Mouse (Mus musculus): ENCODE measurements around the gene Egfr. TPM values are rescaled to one million over a fixed set of nuclear protein-coding genes. Genes with fewer than 3 reads are reported as not detected.

Egfr gene
- total and polyA plus RNA-seq, 2 experiments from 2014 or later: 6.6 to 15.3 TPM

DNA sequence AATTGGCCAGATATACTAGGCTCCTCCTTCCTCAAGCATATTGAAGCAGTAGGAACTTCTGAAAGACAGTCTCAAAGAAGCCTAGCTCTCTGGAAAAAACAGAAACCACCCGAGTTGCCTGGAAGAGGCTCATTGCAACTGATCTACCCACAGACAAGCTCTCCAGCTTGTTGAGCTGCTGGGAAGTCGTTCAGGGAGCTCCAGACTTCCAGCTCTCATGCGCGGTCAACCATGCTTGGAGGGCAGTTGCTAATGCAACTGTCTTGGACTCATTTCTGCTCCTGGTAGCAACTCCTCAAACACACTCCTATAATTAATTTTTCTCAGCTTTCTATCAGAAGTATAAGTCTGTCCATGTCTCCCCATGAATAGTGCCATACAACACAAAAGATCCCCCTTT, 191.0 kb downstream of the Egfr start:
- no peaks in the 10 kb centered on the region for H3K9me3 ChIP-seq (ENCODE audit: low read length)
- H3K27me3 ChIP-seq (ENCODE audit: insufficient read depth, low read length): no peaks in the 10 kb centered on the region
- 92% methylated on average over 4 of the region's 4 CpGs for WGBS
- H3K9ac ChIP-seq: no peak overlapping the region
- H3K27ac ChIP-seq (ENCODE audit: low read depth, low read length): no peak overlapping the region
- H3K4me1 ChIP-seq (ENCODE audit: insufficient read depth): no peaks in the 10 kb centered on the region
- no peak for TF ChIP-seq CTCF (IDR thresholded peaks at IDR 0.05; ENCODE audit: low read depth)
- H3K4me2 ChIP-seq (ENCODE audit: low read depth): no peak overlapping the region
- H3K4me3 ChIP-seq (ENCODE audit: low read depth, low read length): no peak overlapping the region
- DNase-seq: no peak
- no peak for ATAC-seq
- no peaks in the 10 kb centered on the region for H3K36me3 ChIP-seq (ENCODE audit: insufficient read depth)

DNA sequence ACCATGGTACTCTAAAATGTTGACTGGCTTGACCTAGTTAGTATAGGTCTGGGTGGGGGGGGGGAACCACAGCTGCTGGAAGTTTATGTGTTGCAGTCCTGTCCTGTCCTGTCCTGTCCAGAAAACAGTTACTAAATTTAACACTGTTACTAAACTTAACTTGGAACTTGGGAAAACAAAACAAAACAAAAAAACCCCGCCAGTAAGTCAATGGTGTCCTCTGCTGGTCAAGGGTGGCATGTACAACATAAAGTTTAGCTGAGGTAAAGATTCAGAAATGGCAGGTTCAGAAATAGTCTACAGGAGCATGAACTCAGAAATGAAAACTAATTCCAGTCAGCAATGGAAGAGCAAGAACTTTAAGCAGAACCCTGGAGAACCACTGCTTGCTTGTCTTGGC, 196.8 kb downstream of the Egfr start:
- Histone ChIP-seq H3K4me1 (ENCODE audit: insufficient read depth) (0 out of 2 replicates have a peak, but pooled peaks cover 3% of the 10 kb centered on the region), H3K27me3 (ENCODE audit: insufficient read depth, low read length) (no peaks in the 10 kb centered on the region), H3K9ac (no peak overlapping the region), H3K36me3 (ENCODE audit: insufficient read depth) (no peaks in the 10 kb centered on the region), H3K4me2 (ENCODE audit: low read depth) (no peak overlapping the region), H3K4me3 (ENCODE audit: low read depth, low read length) (no peak overlapping the region), H3K9me3 (ENCODE audit: low read length) (no peaks in the 10 kb centered on the region), H3K27ac (ENCODE audit: low read depth, low read length) (no peak overlapping the region)
- ATAC-seq (no peak), DNase-seq (peak; percentile 68)
- 14% methylated on average over 1 of the region's 1 CpGs for whole genome bisulfite sequencing
- TF ChIP-seq CTCF (IDR thresholded peaks at IDR 0.05; ENCODE audit: low read depth): peak; percentile 88

DNA sequence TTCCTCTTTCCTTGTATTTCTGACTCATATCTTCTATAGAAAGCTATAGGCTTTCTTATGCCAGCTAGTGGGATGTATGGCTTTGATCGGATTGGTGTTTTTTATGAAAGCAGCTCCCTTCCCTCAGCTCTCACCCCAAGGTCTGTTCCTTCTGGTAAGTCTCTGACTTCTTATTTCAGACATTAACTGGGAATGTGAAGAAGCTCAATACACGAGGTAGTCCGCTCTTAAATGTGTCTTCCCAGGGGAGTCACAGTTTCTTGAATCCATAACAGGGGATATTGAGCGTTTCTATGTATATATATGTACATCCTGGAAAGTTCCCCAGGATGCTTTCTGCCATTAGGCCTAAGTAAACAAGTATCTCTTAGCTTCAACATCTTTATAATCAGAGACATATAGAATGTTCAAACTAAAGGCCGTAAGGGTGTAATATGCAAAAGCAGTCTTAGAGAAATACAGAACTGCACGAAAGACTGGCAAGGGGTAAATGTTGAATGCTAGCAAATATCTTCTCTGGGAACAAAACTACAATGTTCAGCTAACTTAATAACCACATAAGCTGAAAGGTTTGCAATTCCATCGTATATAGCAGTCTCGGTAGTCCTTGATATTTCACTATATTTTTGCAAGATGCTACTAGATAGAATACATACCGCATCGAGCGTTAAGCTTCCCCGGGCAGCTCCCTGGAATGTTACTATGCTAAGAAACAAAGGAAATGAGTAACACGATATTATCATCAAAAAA, 198.4 kb downstream of the Egfr start:
- no peaks in the 10 kb centered on the region for H3K36me3 ChIP-seq (ENCODE audit: insufficient read depth)
- WGBS: 44% methylated on average over 13 of the region's 13 CpGs
- H3K4me2 ChIP-seq (ENCODE audit: low read depth): peak overlapping the region; percentile 88
- H3K27ac ChIP-seq (ENCODE audit: low read depth, low read length): no peak overlapping the region
- ATAC-seq (peak; percentile 15; the same call in 1 of the 2 replicates), DNase-seq (no peak)
- H3K4me1 ChIP-seq (ENCODE audit: insufficient read depth): 0 out of 2 replicates have a peak, but pooled peaks cover 3% of the 10 kb centered on the region
- no peaks in the 10 kb centered on the region for H3K9me3 ChIP-seq (ENCODE audit: low read length)
- peak overlapping the region; percentile 73 for H3K4me3 ChIP-seq (ENCODE audit: low read depth, low read length)
- H3K27me3 ChIP-seq (ENCODE audit: insufficient read depth, low read length): no peaks in the 10 kb centered on the region
- TF ChIP-seq CTCF (IDR thresholded peaks at IDR 0.05; ENCODE audit: low read depth): no peak
- peak overlapping the region; percentile 51; the same call in 1 of the 2 replicates for H3K9ac ChIP-seq

DNA sequence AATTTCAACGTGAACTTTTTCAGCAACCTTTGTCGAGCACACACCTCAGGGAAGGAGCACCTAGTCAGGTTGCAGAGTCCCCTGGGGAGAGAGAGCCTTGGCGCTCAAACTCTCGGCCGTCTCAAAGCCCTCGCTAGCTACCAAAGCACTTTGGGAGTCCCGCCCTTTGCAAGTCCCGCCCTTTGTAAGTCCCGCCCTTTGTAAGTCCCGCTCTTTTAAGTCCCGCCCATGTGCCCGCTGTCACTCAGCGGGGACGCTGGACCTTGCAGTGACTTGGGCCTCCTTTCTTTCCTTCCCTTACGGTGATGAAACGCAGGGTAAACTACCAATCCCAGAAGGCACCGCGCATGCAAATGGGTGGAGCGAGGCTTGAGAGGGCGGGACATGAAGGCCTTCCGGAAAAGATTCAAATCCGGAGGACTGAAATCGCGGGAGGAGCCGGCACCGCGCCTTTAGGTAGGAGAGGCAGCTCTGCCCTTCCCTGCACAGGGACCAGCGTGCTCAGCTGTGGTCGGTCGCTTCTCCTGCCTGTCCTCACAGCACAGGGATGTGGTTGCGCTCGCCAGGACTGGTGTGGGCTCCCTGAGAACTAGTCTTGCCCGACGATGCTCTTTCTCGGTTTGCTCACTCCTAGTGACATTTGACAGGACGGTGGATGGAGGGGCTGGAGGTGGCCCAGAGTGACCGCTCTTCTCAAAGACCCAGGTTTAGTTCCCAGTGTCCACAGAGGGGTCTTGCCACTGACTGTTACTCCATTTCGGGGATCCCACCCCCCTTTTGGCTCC, 199.2 kb downstream of the Egfr start, which contains the start of gene Fbxo48:
Gene Fbxo48, plus strand, starts transcription at position 400 of the 785 bp plus-strand sequence.
- Histone ChIP-seq H3K4me3 (ENCODE audit: low read depth, low read length) (peak within 1 kb of the TSS; percentile 73), H3K4me2 (ENCODE audit: low read depth) (peak within 1 kb of the TSS; percentile 88), H3K36me3 (ENCODE audit: insufficient read depth) (no peaks in the 10 kb centered on the region), H3K9me3 (ENCODE audit: low read length) (no peaks in the 10 kb centered on the region), H3K27me3 (ENCODE audit: insufficient read depth, low read length) (no peaks in the 10 kb centered on the region), H3K4me1 (ENCODE audit: insufficient read depth) (0 out of 2 replicates have a peak, but pooled peaks cover 3% of the 10 kb centered on the region), H3K27ac (ENCODE audit: low read depth, low read length) (no peak within 1 kb of the TSS), H3K9ac (peak within 1 kb of the TSS; percentile 51)
- 1% methylated on average over 38 of the region's 38 CpGs for WGBS
- ATAC-seq (peak; percentile 100), DNase-seq (peak; percentile 97)
- no peak for TF ChIP-seq CTCF (IDR thresholded peaks at IDR 0.05; ENCODE audit: low read depth)

DNA sequence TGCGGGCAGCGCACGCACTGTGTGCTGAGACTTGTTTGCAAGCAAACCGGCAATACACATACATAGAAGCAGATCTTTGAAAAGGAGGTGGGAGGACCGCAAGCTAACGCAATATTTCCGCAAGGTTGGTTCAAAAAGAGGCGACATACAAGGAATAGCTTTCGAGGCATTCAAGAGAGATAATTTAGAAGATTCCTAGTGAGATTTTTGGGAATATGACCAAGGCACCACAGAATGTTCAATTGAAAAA, 199.7 kb downstream of the Egfr start:
- ATAC-seq: 0 out of 2 replicates have a peak, but pooled peaks have one; percentile 3
- WGBS: 4% methylated on average over 9 of the region's 9 CpGs
- peak; percentile 4 for DNase-seq

DNA sequence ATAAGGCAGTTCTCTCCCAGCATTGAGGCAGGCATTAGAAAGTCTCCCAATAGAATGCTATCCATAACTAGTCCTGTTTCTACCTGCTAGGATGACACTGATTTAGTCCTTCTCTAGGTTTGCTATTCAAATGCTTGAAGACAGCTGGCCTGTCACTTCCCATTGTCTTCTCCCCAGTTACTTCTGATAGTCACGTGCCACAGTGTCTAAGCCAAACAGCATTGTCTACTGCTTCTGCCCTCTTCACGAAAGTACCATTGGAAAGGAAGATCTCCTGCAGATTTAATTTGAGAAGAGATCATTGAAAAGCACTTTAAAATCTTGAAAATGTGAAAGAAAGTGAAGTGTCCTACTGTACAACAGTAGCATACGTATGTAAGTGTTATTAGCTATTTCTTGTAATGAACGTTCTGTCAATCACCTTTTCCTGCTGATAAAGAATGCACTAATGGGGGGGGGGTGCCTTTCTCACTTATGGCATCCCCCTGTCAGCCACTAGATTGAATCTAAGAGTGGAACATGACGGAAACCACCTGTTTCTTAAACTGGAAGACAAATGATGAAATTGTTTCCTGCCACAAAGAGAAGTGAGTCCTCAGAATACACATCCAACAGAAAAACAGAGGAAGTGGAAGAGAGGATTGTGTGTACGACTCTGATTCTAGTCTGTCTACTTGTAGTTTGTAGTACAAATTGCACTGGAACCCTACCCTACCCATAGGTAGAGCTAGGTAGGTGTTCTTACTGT, 204.3 kb downstream of the Egfr start:
- Histone ChIP-seq H3K9me3 (ENCODE audit: low read length) (no peaks in the 10 kb centered on the region), H3K36me3 (ENCODE audit: insufficient read depth) (no peaks in the 10 kb centered on the region), H3K27me3 (ENCODE audit: insufficient read depth, low read length) (no peaks in the 10 kb centered on the region), H3K9ac (no peak overlapping the region), H3K27ac (ENCODE audit: low read depth, low read length) (no peak overlapping the region), H3K4me1 (ENCODE audit: insufficient read depth) (0 out of 2 replicates have a peak, but pooled peaks cover 3% of the 10 kb centered on the region), H3K4me3 (ENCODE audit: low read depth, low read length) (no peak overlapping the region), H3K4me2 (ENCODE audit: low read depth) (no peak overlapping the region)
- no peak for TF ChIP-seq CTCF (IDR thresholded peaks at IDR 0.05; ENCODE audit: low read depth)
- ATAC-seq (no peak), DNase-seq (no peak)
- 92% methylated on average over 6 of the region's 6 CpGs for WGBS

More for the DNA sequence above, 199.7 kb downstream of the Egfr start:
- Histone ChIP-seq H3K4me1 (ENCODE audit: insufficient read depth) (0 out of 2 replicates have a peak, but pooled peaks cover 3% of the 10 kb centered on the region), H3K9me3 (ENCODE audit: low read length) (no peaks in the 10 kb centered on the region), H3K4me3 (ENCODE audit: low read depth, low read length) (peak overlapping the region; percentile 73), H3K9ac (peak overlapping the region; percentile 51), H3K36me3 (ENCODE audit: insufficient read depth) (no peaks in the 10 kb centered on the region), H3K27me3 (ENCODE audit: insufficient read depth, low read length) (no peaks in the 10 kb centered on the region), H3K27ac (ENCODE audit: low read depth, low read length) (no peak overlapping the region), H3K4me2 (ENCODE audit: low read depth) (peak overlapping the region; percentile 88)
- no peak for TF ChIP-seq CTCF (IDR thresholded peaks at IDR 0.05; ENCODE audit: low read depth)
